In the genomic region with DNA sequence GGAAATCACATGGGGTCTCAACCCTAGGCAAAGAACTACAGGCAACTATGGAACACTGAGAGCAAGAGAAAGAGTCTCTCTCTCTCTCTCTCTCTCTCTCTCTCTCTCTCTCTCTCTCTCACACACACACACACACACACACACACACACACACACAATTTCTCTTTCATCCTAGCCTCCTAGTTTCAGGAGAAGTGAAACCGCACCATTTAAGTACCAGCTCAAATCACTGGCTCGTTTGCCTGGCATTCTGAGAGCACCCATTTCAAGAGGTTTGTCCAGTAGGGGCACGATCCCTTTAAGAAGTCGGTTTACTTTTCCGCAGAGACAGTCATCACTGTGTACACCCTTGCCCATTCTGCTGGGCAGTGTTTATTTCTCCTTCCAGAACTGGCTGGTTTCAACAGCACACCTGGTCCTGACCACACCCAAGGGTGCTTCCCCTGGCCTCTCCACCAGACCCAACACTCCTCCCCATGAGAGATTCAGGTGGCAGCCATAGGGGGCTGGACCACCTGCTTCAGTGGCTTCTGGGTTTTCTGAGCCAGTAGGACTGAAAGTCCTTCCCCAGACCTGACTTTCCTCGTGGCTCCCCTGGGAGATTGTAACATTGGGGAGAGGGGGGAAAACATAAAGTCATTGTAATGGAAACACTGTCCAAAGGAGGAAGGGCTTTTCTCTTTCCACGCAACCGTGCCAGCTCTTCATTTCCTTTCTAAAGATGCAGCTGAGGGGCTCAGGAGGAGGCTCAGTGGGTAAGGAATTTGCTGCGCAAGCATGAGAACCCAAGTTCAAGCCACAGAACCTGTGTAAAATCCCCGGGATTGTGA, we compare ENCODE assay signal across 20 mouse cellular contexts. TPM values are rescaled to one million over a fixed set of nuclear protein-coding genes. Genes with fewer than 3 reads are reported as not detected.
DNase-seq lines count a peak whose midpoint lies in the region; ATAC-seq and TF ChIP-seq lines count a peak whose summit lies in the region.
"Had no signal": no experiment of that assay in that cellular context is flagged by ENCODE, and none has a peak within 500 bp of the region (broad histone marks: within the 10 kb centered on the region; RNA-seq: fewer than 3 reads in every experiment).

No protein-coding gene starts in this region.

- 72% methylated on average over 10 of the region's 10 CpGs for WGBS in midbrain, embryonic 11.5 days
- WGBS in midbrain, embryonic 10.5 days = 82% methylated on average over 10 of the region's 10 CpGs
- 74% methylated on average over 10 of the region's 10 CpGs for WGBS in midbrain, postnatal 0 days
- WGBS in stomach, postnatal 0 days = 61% methylated on average over 10 of the region's 10 CpGs

- H3K4me1 ChIP-seq in midbrain, embryonic 11.5 days (ENCODE audit: control insufficient read depth, insufficient read depth, low read length) = peaks cover 6% of the 10 kb centered on the region; the same call in 1 of the 2 replicates
- H3K4me1 ChIP-seq in midbrain, embryonic 10.5 days = peaks cover 24% of the 10 kb centered on the region
- H3K4me1 ChIP-seq in midbrain, postnatal 0 days (ENCODE audit: insufficient read depth, low read length) = peaks cover 2% of the 10 kb centered on the region; the same call in 1 of the 2 replicates
- peaks cover 2% of the 10 kb centered on the region; the same call in 1 of the 2 replicates for H3K4me1 ChIP-seq in stomach, postnatal 0 days (replicated peaks; ENCODE audit: control insufficient read depth, insufficient read depth)

- TF ChIP-seq EP300 in stomach, postnatal 0 days (optimal IDR thresholded peaks at IDR 0.05) = no peak

- peak; percentile 57 for DNase-seq in midbrain, embryonic 11.5 days (ENCODE audit: low spot score, missing footprints)
- no peak for DNase-seq in midbrain, embryonic 10.5 days (ENCODE audit: low spot score)
- peak; percentile 48 for DNase-seq in lung, postnatal 36 days
- DNase-seq in midbrain, postnatal 0 days (ENCODE audit: low spot score) = no peak
- peak; percentile 30 for DNase-seq in stomach, postnatal 0 days (ENCODE audit: low spot score)
- DNase-seq in embryo, embryonic 11 days = no peak
- DNase-seq in left cerebral cortex, postnatal 14 days (ENCODE audit: low spot score in 2 of 2) = no peak
- DNase-seq: adrenal gland, postnatal 36 days; gastrocnemius, postnatal 10 days; heart, postnatal 10 days; kidney, adult 8-10 months; kidney, postnatal 4 days; retina, postnatal 1 day; thymus, adult 18-20 months had no signal

- no peak overlapping the region for H3K4me3 ChIP-seq in midbrain, embryonic 11.5 days (ENCODE audit: low read depth, low read length)
- no peak overlapping the region for H3K4me3 ChIP-seq in midbrain, embryonic 10.5 days
- no peak overlapping the region for H3K4me3 ChIP-seq in midbrain, postnatal 0 days (ENCODE audit: low read depth, low read length)
- no peak overlapping the region for H3K4me3 ChIP-seq in stomach, postnatal 0 days (ENCODE audit: low read depth, low read length)
- H3K4me3 ChIP-seq: embryonic facial prominence, embryonic 13.5 days; limb, embryonic 12.5 days had no signal

- H3K9me3 ChIP-seq in midbrain, embryonic 11.5 days (ENCODE audit: control insufficient read depth, low read length) = no peaks in the 10 kb centered on the region; the same call in 1 of the 2 replicates
- no peaks in the 10 kb centered on the region; the same call in 1 of the 2 replicates for H3K9me3 ChIP-seq in midbrain, embryonic 10.5 days (replicated peaks)
- H3K9me3 ChIP-seq in midbrain, postnatal 0 days (ENCODE audit: low read length) = no peaks in the 10 kb centered on the region
- no peaks in the 10 kb centered on the region for H3K9me3 ChIP-seq in stomach, postnatal 0 days (ENCODE audit: control insufficient read depth, low read length)

- H3K36me3 ChIP-seq in midbrain, embryonic 11.5 days (ENCODE audit: control insufficient read depth, insufficient read depth, low read length) = no peaks in the 10 kb centered on the region
- H3K36me3 ChIP-seq in midbrain, embryonic 10.5 days = no peaks in the 10 kb centered on the region
- no peaks in the 10 kb centered on the region for H3K36me3 ChIP-seq in midbrain, postnatal 0 days (ENCODE audit: insufficient read depth, low read length)
- no peaks in the 10 kb centered on the region for H3K36me3 ChIP-seq in stomach, postnatal 0 days (ENCODE audit: control insufficient read depth, insufficient read depth, low read length)
- H3K36me3 ChIP-seq: embryonic facial prominence, embryonic 13.5 days; limb, embryonic 12.5 days had no signal

- H3K9ac ChIP-seq in midbrain, embryonic 11.5 days (ENCODE audit: low read length) = no peak overlapping the region
- no peak overlapping the region for H3K9ac ChIP-seq in midbrain, postnatal 0 days (replicated peaks; ENCODE audit: low read length, poor library complexity, severe bottlenecking)
- H3K9ac ChIP-seq in stomach, postnatal 0 days (ENCODE audit: low read length) = no peak overlapping the region
- H3K9ac ChIP-seq: embryonic facial prominence, embryonic 13.5 days; limb, embryonic 12.5 days; liver, embryonic 14.5 days had no signal

- no peak for ATAC-seq in midbrain, embryonic 11.5 days (ENCODE audit: low FRiP score)
- no peak for ATAC-seq in midbrain, postnatal 0 days (ENCODE audit: low FRiP score)
- peak; percentile 84 for ATAC-seq in stomach, postnatal 0 days (ENCODE audit: low FRiP score, low TSS enrichment)

- H3K27me3 ChIP-seq in midbrain, embryonic 11.5 days (ENCODE audit: control insufficient read depth, insufficient read depth, low read length) = peaks cover 31% of the 10 kb centered on the region
- H3K27me3 ChIP-seq in midbrain, embryonic 10.5 days (ENCODE audit: low read depth, poor library complexity, severe bottlenecking) = peaks cover 54% of the 10 kb centered on the region
- no peaks in the 10 kb centered on the region for H3K27me3 ChIP-seq in midbrain, postnatal 0 days (ENCODE audit: insufficient read depth, low read length)
- peaks cover 16% of the 10 kb centered on the region for H3K27me3 ChIP-seq in stomach, postnatal 0 days (ENCODE audit: control insufficient read depth, insufficient read depth, low read length)

- intact Hi-C loops in left cerebral cortex, postnatal 14 days (cut with DNase I) = no loop called here

- no peak for TF ChIP-seq CTCF in midbrain, postnatal 0 days (IDR thresholded peaks at IDR 0.05)
- no peak for TF ChIP-seq CTCF in stomach, postnatal 0 days (IDR thresholded peaks at IDR 0.05; ENCODE audit: low read depth)

- H3K27ac ChIP-seq in midbrain, embryonic 11.5 days (ENCODE audit: low read depth, low read length) = no peak overlapping the region
- no peak overlapping the region for H3K27ac ChIP-seq in midbrain, embryonic 10.5 days (replicated peaks)
- H3K27ac ChIP-seq in midbrain, postnatal 0 days (ENCODE audit: low read depth, low read length) = no peak overlapping the region
- H3K27ac ChIP-seq in stomach, postnatal 0 days (replicated peaks) = no peak overlapping the region
- H3K27ac ChIP-seq: embryonic facial prominence, embryonic 13.5 days; limb, embryonic 12.5 days; liver, embryonic 14.5 days had no signal

- H3K4me2 ChIP-seq in midbrain, embryonic 11.5 days = no peak overlapping the region
- H3K4me2 ChIP-seq in midbrain, postnatal 0 days (ENCODE audit: low read depth, low read length, poor library complexity, severe bottlenecking) = peak overlapping the region; percentile 15; the same call in 1 of the 2 replicates
- no peak overlapping the region for H3K4me2 ChIP-seq in stomach, postnatal 0 days (replicated peaks; ENCODE audit: low read depth)
- H3K4me2 ChIP-seq: embryonic facial prominence, embryonic 13.5 days; limb, embryonic 12.5 days had no signal

RNA-seq across cellular contexts. Expression of a gene that starts 5.9 kb away (rescaled TPM):
- 41.1 and 43.1 TPM in 2 replicates for polyA plus RNA-seq in midbrain, embryonic 11.5 days (2014; fragmentation: Nextera tagmentation; extraction: Ambion mirVana)
- 11.0 and 23.7 TPM in 2 replicates for polyA plus RNA-seq in midbrain, embryonic 10.5 days (2016; fragmentation: Nextera tagmentation; extraction: Ambion mirVana)
- total RNA-seq in midbrain, postnatal 0 days (2014; rRNA removed) = 80.5 and 91.4 TPM in 2 replicates
- 78.2 and 80.9 TPM in 2 replicates for polyA plus RNA-seq in midbrain, postnatal 0 days (2015; fragmentation: Nextera tagmentation; extraction: Ambion mirVana)
- 0.61 and 0.69 TPM in 2 replicates for polyA plus RNA-seq in stomach, postnatal 0 days (2015; fragmentation: Nextera tagmentation; extraction: Ambion mirVana)
- total RNA-seq in left cerebral cortex, postnatal 14 days (2021) = 10 to 100 TPM; 34.3 to 37.5 TPM
- total RNA-seq: megakaryocyte progenitor cell, adult 5-6 weeks had no signal

RNA-seq across cellular contexts. Expression of a gene that starts 55.8 kb away (rescaled TPM):
- 0.12 and 0.50 TPM in 2 replicates for polyA plus RNA-seq in midbrain, embryonic 11.5 days (2014; fragmentation: Nextera tagmentation; extraction: Ambion mirVana)
- polyA plus RNA-seq in midbrain, embryonic 10.5 days (2016; fragmentation: Nextera tagmentation; extraction: Ambion mirVana) = 0.20 and 0.47 TPM in 2 replicates
- not detected in 2 replicates for total RNA-seq in midbrain, postnatal 0 days (2014; rRNA removed)
- 0.16 TPM in 1 of 2 replicates, not detected in the other for polyA plus RNA-seq in midbrain, postnatal 0 days (2015; fragmentation: Nextera tagmentation; extraction: Ambion mirVana)
- polyA plus RNA-seq in stomach, postnatal 0 days (2015; fragmentation: Nextera tagmentation; extraction: Ambion mirVana) = not detected in 2 replicates
- total RNA-seq in left cerebral cortex, postnatal 14 days (2021) = not detected
- total RNA-seq: adrenal gland, postnatal 36 days; gastrocnemius, postnatal 10 days; layer of hippocampus, postnatal 25 days had no signal
- polyA plus RNA-seq: embryonic facial prominence, embryonic 13.5 days; small intestine, adult 2 months had no signal

Comparison
In these comparisons a context has a peak if more than half of its experiments do, and no peak if none do; other contexts are left out.
1. DNase-seq: peak in midbrain, embryonic 11.5 days (single experiment), lung, postnatal 36 days (single experiment) and stomach, postnatal 0 days (single experiment); none in midbrain, embryonic 10.5 days (single experiment), midbrain, postnatal 0 days (single experiment), embryo, embryonic 11 days (single experiment) and left cerebral cortex, postnatal 14 days (0 of 2).